Mouse (Mus musculus): ENCODE measurements around the gene Atp1b2. TPM values are rescaled to one million over a fixed set of nuclear protein-coding genes. Genes with fewer than 3 reads are reported as not detected.

Atp1b2 gene
- polyA plus RNA-seq, 1 experiment: 4.1 TPM

GRCm38 (mm10) chr11:69582230-69582805, 23.4 kb downstream of the Atp1b2 start:
- WGBS: 51% methylated on average over 9 of the region's 9 CpGs
- no peak for DNase-seq (ENCODE audit: low read depth, low spot score)

DNA sequence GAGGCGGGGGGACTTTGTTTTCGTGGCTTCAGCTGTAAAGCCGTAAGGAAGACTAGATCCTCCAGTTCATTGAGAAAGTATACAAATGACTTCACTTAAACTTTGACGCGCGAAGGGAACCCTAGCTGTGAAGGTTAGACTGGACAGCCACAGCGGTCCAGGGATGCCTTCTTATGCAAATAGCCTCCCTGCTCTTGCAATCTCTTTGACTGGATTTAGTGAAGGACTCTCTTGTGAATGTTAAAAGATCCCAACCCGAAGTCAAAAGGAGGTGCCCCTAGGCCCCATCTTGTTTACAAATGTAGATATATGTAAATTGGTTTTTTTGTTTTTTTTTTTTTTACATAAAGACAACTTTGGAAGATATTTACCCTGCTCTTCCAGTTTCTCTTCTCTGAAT, 23.9 kb downstream of the Atp1b2 start:
- no peak for DNase-seq (ENCODE audit: low read depth, low spot score)
- 2% methylated on average over 8 of the region's 8 CpGs for WGBS

- DNase-seq (ENCODE audit: low read depth, low spot score): peak; percentile 68
- under 1% methylated on average over 36 of the region's 36 CpGs for WGBS
Measured at GRCm38 (mm10) chr11:69581147-69581688, 24.5 kb downstream of the Atp1b2 start.

DNA sequence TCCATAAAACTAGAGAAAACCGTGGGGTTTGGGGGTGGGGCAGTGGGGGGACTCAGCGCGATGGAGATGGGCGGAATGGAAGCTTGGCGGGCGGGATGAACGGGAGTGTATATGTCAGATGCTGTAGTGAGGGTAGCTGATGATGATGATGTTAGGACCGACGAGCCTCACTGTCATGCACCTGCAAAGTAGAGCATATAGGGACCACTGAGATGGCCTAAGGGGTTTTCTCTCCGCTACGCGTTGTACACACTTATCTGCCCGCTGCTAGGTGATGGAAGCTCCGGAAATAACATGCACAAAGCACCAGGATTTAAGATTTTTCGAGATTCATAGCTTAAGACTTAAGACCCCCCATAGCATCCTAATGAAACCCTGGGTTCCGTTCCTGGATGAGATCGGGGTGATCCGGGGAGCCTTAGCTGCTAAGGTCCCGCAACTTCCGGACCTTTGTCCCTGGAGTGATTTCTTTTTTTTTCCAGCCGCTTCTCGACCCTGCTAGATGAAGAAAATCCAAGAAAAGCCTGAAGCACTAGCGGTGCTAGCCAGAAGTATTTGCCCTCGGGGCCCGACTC, 25.1 kb downstream of the Atp1b2 start:
- WGBS: under 1% methylated on average over 25 of the region's 25 CpGs
- no peak for DNase-seq (ENCODE audit: low read depth, low spot score)

DNA sequence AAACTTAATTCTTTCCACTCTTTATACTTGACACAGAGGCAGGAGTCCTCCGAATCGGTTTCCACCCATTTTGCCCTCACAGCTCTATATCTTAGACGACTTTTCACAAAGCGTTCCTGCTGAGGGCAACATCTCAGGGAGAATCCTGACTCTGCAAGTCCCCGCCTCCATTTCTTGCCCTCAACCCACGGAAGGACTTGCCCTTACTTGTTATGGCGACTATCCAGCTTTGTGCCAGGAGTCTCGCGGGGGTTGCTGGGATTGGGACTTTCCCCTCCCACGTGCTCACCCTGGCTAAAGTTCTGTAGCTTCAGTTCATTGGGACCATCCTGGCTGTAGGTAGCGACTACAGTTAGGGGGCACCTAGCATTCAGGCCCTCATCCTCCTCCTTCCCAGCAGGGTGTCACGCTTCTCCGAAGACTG, 25.6 kb downstream of the Atp1b2 start, which contains the start of the genes Wrap53 and Trp53:
Gene Wrap53, minus strand, starts transcription at position 165 of the 424 bp plus-strand sequence.
Gene Trp53, plus strand, starts transcription at position 269 of the 424 bp plus-strand sequence.
- DNase-seq (ENCODE audit: low read depth, low spot score): peak; percentile 91
- under 1% methylated on average over 13 of the region's 13 CpGs for WGBS

GRCm38 (mm10) chr11:69579128-69580017, 26.4 kb downstream of the Atp1b2 start:
- WGBS: under 1% methylated on average over 39 of the region's 39 CpGs
- peak; percentile 98 for DNase-seq (ENCODE audit: low read depth, low spot score)

DNA sequence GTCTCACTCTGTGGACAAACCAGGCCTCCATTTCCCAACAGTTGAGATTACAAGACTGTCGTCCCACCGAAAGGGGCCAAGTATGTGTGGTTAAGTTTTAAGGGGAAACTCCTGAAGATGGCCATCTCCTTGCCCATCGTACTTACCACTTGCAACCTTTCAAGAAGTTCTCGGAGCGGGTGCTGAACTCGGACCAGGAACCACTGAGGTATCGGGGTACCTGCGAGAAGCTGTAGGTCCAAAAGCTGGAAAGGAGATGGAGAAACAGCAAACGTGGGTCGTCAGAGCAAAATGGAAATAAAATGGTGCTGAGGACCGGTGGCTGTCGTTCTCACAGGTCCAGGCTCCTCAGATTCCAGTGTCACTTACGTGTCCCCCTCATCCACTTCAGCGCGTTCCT, 27.4 kb downstream of the Atp1b2 start:
- WGBS: 8% methylated on average over 15 of the region's 15 CpGs
- DNase-seq (ENCODE audit: low read depth, low spot score): no peak

GRCm38 (mm10) chr11:69576307-69576706, 29.4 kb downstream of the Atp1b2 start:
- DNase-seq (ENCODE audit: low read depth, low spot score): no peak
- WGBS: 68% methylated on average over 5 of the region's 5 CpGs

DNA sequence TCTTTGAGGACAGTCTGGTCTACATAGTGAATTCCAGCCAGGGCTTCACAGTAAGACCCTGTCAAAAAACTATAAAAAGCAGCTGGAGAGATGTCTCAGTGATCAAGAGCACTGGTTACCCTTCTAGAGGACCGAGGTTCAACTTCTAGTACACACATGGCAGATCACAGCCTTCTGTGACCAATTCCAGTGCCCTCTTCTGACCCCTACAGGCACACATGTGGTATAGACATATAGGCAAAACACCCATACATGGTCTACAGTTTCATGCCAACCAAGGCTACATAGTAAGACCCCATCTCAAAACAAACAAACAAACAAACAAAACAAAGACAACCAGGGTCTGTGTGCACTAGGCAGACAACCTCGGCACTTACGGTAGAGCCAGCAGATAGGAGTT, 30.5 kb downstream of the Atp1b2 start:
- 57% methylated on average over 3 of the region's 3 CpGs for WGBS
- no peak for DNase-seq (ENCODE audit: low read depth, low spot score)

DNA sequence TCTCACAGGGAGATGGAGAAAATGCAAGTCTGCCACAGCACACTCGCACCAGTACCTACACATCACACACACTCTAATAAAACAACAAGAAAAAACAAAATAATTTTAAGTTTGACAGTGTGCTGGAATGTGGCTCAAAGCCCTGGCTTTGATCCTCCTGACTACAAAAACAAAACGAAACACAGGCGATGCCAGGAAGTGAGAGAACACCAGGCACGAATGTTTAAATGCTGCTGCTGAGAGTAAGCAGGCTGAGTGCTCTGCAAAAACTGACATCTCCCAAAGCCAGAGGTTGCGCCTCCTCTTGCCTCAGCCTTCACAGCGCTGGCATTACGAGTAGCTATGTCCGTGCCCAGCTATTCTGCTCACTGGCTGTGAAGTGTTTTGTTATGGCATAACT, 40.6 kb downstream of the Atp1b2 start:
- DNase-seq (ENCODE audit: low read depth, low spot score): no peak

DNA sequence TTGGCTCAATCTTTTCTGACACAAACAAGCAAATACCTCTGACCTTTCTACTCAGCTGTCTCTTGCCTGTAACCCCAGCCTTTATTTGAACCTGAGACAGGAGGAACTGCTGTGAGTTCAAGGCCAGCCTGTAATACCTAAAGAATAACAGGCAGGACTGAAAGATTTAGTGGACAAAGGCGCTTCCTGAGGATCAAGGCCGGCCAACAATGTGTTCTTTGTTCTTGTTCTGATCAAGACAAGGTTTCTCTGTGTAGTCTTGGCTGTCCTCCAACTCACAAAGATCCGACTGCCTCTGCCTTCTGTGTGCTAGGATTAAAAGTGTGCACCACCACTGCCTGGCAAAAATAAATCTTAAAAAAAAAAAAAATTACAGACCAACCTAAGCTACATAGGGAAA, 41.4 kb downstream of the Atp1b2 start:
- DNase-seq (ENCODE audit: low read depth, low spot score): no peak
- WGBS: 36% methylated on average over 3 of the region's 3 CpGs

More for the DNA sequence above, 40.6 kb downstream of the Atp1b2 start:
- 85% methylated on average over 8 of the region's 8 CpGs for WGBS

DNA sequence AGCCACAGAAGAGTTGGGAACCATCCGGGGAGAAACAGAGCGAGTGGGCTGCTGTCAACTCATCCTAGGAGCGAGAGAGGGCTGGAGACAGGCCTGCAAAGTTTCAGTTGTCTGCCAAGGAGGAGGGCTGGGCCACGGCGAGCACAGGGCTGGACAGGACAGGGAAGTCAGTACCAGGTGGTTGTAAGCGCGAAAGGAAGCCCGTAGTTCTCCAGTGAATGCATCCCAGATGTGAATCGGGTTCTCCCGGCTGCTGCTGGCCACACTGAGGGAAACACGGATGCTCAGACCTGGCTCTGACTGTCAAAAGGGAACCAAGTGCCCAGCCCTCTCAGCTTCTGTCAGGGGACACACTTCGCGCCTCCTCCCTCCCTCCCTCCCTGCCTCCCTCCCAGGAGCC, 42.4 kb downstream of the Atp1b2 start:
- no peak for DNase-seq (ENCODE audit: low read depth, low spot score)
- 89% methylated on average over 13 of the region's 13 CpGs for WGBS

DNA sequence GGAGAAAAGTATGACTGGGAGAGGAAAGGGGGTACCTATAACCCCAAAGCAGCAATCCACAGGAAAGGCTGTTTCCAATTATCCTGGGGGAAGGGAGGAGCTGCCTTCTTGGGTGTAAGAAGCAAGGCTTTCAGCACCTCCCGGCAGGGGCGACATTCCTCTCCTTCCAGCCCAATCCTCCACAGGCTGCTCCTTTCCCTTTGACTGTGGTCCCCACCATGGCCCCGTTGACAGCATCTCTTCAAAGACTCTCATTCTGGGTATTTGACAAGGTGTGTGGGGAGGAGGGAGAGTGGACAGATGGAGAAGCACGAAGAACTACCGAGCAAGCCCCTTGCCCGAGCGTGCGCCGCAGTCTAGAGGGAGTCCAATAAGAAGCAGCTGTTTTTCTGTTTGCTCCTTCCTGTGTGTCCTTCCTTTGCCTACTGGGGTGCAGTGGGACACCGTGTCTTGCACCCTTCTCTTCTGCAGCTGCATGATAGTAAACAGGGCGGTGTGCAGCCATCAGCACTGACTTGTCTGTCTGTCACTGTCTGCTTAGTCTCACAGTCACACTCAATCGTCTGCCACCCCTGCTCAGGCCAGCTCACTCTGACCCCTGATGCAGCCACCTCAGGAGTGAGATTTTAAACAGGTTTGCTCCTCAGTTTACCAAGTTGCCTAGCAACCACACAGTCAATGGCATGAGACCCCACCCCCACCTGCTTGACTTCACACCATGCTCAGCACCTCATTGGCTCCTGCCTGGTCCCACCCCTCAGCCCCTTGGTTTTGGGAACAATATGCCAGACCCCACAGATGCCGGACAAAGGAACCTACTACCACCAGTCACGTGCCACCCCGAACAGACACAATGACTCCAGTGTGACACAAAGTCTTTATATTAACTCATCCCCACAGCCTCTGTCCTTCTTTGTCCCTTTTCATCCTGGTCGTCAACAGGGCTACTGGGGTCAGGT, 44.6 kb downstream of the Atp1b2 start:
- 79% methylated on average over 16 of the region's 16 CpGs for WGBS
- DNase-seq (ENCODE audit: low read depth, low spot score): no peak

- DNase-seq (ENCODE audit: low read depth, low spot score): no peak
- WGBS: 14% methylated on average over 59 of the region's 59 CpGs
Measured at GRCm38 (mm10) chr11:69559851-69560765, 45.6 kb downstream of the Atp1b2 start, which contains the start of gene Efnb3. Gene Efnb3, minus strand, starts transcription at chr11:69560205.

GRCm38 (mm10) chr11:69559183-69559582, 46.6 kb downstream of the Atp1b2 start:
- no peak for DNase-seq (ENCODE audit: low read depth, low spot score)
- 51% methylated on average over 5 of the region's 5 CpGs for WGBS

- WGBS: 47% methylated on average over 6 of the region's 6 CpGs
- no peak for DNase-seq (ENCODE audit: low read depth, low spot score)
Measured at GRCm38 (mm10) chr11:69558756-69559155, 47.0 kb downstream of the Atp1b2 start.

DNA sequence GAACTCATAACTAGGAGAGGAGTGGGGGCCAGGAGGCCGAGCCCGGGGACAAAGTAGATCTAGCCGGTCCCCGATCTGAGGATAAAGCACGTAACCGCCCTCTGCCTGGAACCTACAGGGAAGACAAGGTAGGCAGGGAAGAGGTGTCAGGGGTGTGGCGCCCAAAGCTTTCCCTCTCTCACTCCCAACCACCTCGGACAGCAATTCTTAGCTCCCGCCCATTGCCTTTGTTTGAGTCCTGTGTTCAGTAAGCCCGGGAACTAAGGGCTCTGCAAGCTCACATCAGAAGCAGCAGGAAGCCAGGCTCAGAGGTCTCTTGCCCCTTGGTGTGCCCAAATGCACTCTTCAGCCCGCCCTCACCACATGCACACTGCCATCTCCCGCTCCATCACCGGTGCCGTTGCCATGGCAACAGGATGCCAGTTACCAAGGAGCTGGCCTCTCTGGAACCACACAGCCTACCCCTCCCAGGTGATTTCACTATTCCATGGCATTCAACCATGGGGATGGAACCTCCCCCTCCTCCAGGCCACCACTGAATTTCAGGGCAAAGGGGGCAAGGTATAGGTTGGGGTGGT, 48.3 kb downstream of the Atp1b2 start:
- no peak for DNase-seq (ENCODE audit: low read depth, low spot score)
- 51% methylated on average over 14 of the region's 14 CpGs for WGBS
